Mouse (Mus musculus) CH12.LX (cell line): ENCODE results near the gene Cyp8b1.

Experiments used
- CHD2 ChIP-seq: IDR thresholded peaks from 2 replicates; pipeline ENCODE4 v1.6.1; 2011; ENCODE audit warnings: low read length, improper control_type of control experiment
- CTCF ChIP-seq, 2 experiments: IDR thresholded peaks in 1 of 2; conservative IDR thresholded peaks in 1 of 2; 2 replicates each; pipeline ENCODE4 v1.5.1; 2011 to 2012; ENCODE audit warnings: low read depth in 2 of 2, low read length in 2 of 2, improper control_type of control experiment in 1 of 2, inconsistent platforms in 1 of 2, mild to moderate bottlenecking in 1 of 2, moderate library complexity in 1 of 2
- E2F4 ChIP-seq: IDR thresholded peaks from 2 replicates; pipeline ENCODE4 v1.6.1; 2011; ENCODE audit warnings: low read depth, low read length, improper control_type of control experiment; ENCODE audit not compliant: insufficient replicate concordance
- EP300 ChIP-seq: IDR thresholded peaks from 2 replicates; pipeline ENCODE4 v1.6.1; 2011; ENCODE audit warnings: low read length, improper control_type of control experiment
- ETS1 ChIP-seq: conservative IDR thresholded peaks from 2 replicates; pipeline ENCODE4 v1.6.1; 2012; ENCODE audit warnings: low read depth, mild to moderate bottlenecking, inconsistent platforms, low read length, improper control_type of control experiment, moderate library complexity
- HCFC1 ChIP-seq: IDR thresholded peaks from 2 replicates; pipeline ENCODE4 v1.6.1; 2012; ENCODE audit warnings: low read depth, mild to moderate bottlenecking, inconsistent platforms, low read length, improper control_type of control experiment
- JUND ChIP-seq: conservative IDR thresholded peaks from 2 replicates; pipeline ENCODE4 v1.6.1; 2011; ENCODE audit warnings: low read depth, low read length, improper control_type of control experiment
- KAT2A ChIP-seq: IDR thresholded peaks from 2 replicates; pipeline ENCODE4 v1.6.1; 2012; ENCODE audit warnings: low read length, improper control_type of control experiment, inconsistent platforms; ENCODE audit not compliant: insufficient replicate concordance
- POLR2A ChIP-seq: IDR thresholded peaks from 2 replicates; pipeline ENCODE4 v1.6.1; 2011; ENCODE audit warnings: low read depth, mild to moderate bottlenecking, improper control_type of control experiment, low read length
- SMC3 ChIP-seq: IDR thresholded peaks from 2 replicates; pipeline ENCODE4 v1.6.1; 2011; ENCODE audit warnings: low read depth, low read length, improper control_type of control experiment
- USF1 ChIP-seq: IDR thresholded peaks from 2 replicates; pipeline ENCODE4 v1.6.1; 2014; ENCODE audit warnings: low read depth, mild to moderate bottlenecking, inconsistent platforms, low read length, improper control_type of control experiment

DNA sequence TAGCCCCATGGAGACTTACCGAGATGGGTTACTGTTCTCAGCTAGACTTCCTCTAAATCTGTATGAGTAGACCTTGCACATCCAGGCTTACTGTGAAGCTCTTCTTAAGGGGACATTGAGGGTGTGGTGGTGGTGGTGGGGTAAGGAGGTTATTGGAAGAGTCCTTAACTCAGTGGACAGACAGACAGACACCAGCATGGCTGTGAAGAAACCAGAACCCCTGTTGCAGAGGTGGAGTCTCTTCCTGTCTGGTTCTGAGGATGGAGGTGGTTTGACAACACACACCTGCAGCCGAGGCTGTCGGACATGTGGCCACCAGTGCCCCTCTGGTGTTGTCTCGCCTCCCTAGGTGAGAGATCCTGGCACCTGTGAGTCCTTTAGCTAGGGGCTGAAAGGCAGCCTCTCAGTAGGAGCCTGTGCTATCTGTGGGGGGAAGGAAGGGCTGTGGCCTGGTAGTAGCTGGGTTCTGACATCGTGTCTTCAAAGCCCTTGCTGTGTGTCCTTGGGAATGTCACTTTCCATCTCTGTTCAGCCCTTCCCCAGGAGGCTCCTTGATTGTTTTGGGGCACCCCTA lies 15.7 kb downstream of the Cyp8b1 start:
- TF ChIP-seq POLR2A (no peak), HCFC1 (no peak), SMC3 (no peak), USF1 (no peak), CTCF (conservative IDR thresholded peaks at IDR 0.05 in 1 of 2, IDR thresholded peaks at IDR 0.05 in 1 of 2; ENCODE audit: low read depth in 2 of 2, low read length in 2 of 2) (no peak), ETS1 (no peak), JUND (no peak), CHD2 (no peak), KAT2A (no peak), E2F4 (no peak), EP300 (no peak)
